Mouse (Mus musculus): ENCODE measurements around the gene Anpep. TPM values are rescaled to one million over a fixed set of nuclear protein-coding genes. Genes with fewer than 3 reads are reported as not detected.

The Anpep gene
- polyA plus RNA-seq, 2 experiments, result 26.6 to 39.8 TPM

- WGBS, result 88% methylated on average over 9 of the region's 9 CpGs
- Histone ChIP-seq H3K27ac (replicated peaks; ENCODE audit: low read depth, low read length) (no peak overlapping the region), H3K4me1 (ENCODE audit: control insufficient read depth, insufficient read depth, low read length) (no peaks in the 10 kb centered on the region), H3K27me3 (ENCODE audit: control insufficient read depth, insufficient read depth, low read length) (no peaks in the 10 kb centered on the region), H3K9ac (ENCODE audit: low read depth, low read length, severe bottlenecking) (no peak overlapping the region), H3K4me3 (replicated peaks; ENCODE audit: low read length) (no peak overlapping the region), H3K9me3 (ENCODE audit: control insufficient read depth, low read length) (no peaks in the 10 kb centered on the region), H3K4me2 (replicated peaks; ENCODE audit: low read depth, low read length, severe bottlenecking) (no peak overlapping the region), H3K36me3 (ENCODE audit: control insufficient read depth, insufficient read depth, low read length) (peaks cover 28% of the 10 kb centered on the region)
- no peak for DNase-seq (ENCODE audit: low spot score)
- no peak for ATAC-seq (ENCODE audit: low FRiP score, low read depth)
- no peak for TF ChIP-seq POLR2A (IDR thresholded peaks at IDR 0.05; ENCODE audit: borderline replicate concordance, extremely low read depth, insufficient read depth, insufficient read length)
These were observed 27.7 kb upstream of the Anpep start for GRCm38 (mm10) chr7:79888603-79889002.

GRCm38 (mm10) chr7:79883613-79884334, 22.9 kb upstream of the Anpep start:
- Histone ChIP-seq H3K4me3 (replicated peaks; ENCODE audit: low read length) (no peak overlapping the region), H3K9ac (ENCODE audit: low read depth, low read length, severe bottlenecking) (no peak overlapping the region), H3K27me3 (ENCODE audit: control insufficient read depth, insufficient read depth, low read length) (no peaks in the 10 kb centered on the region), H3K9me3 (ENCODE audit: control insufficient read depth, low read length) (no peaks in the 10 kb centered on the region), H3K4me2 (replicated peaks; ENCODE audit: low read depth, low read length, severe bottlenecking) (no peak overlapping the region), H3K4me1 (ENCODE audit: control insufficient read depth, insufficient read depth, low read length) (no peaks in the 10 kb centered on the region), H3K27ac (replicated peaks; ENCODE audit: low read depth, low read length) (no peak overlapping the region), H3K36me3 (ENCODE audit: control insufficient read depth, insufficient read depth, low read length) (peaks cover 44% of the 10 kb centered on the region)
- no peak for DNase-seq (ENCODE audit: low spot score)
- ATAC-seq (ENCODE audit: low FRiP score, low read depth), result no peak
- no peak for TF ChIP-seq POLR2A (IDR thresholded peaks at IDR 0.05; ENCODE audit: borderline replicate concordance, extremely low read depth, insufficient read depth, insufficient read length)
- 87% methylated on average over 7 of the region's 7 CpGs for WGBS

DNA sequence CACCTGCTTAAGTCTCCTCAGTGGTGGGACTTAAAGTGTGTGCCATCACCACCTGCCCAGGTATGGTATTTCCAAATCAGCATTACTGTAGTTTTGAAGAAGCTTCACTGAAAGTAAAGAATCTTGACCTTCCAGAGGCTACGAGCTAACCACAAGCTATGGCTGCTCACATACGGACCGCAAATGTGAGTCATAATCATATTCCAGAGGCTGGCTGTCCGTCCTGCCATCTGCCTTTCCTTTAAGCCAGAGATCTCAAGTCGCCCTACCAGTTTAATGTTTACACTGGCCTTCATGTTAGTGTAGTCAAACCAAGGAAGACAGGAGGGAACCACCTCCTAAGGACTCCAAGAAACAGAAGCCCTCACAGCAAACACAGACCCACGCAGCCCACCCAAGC, 21.0 kb upstream of the Anpep start:
- Histone ChIP-seq H3K9ac (ENCODE audit: low read depth, low read length, severe bottlenecking) (no peak overlapping the region), H3K4me3 (replicated peaks; ENCODE audit: low read length) (no peak overlapping the region), H3K9me3 (ENCODE audit: control insufficient read depth, low read length) (no peaks in the 10 kb centered on the region), H3K4me1 (ENCODE audit: control insufficient read depth, insufficient read depth, low read length) (no peaks in the 10 kb centered on the region), H3K36me3 (ENCODE audit: control insufficient read depth, insufficient read depth, low read length) (peaks cover 34% of the 10 kb centered on the region), H3K4me2 (replicated peaks; ENCODE audit: low read depth, low read length, severe bottlenecking) (no peak overlapping the region), H3K27ac (replicated peaks; ENCODE audit: low read depth, low read length) (no peak overlapping the region), H3K27me3 (ENCODE audit: control insufficient read depth, insufficient read depth, low read length) (no peaks in the 10 kb centered on the region)
- no peak for DNase-seq (ENCODE audit: low spot score)
- no peak for ATAC-seq (ENCODE audit: low FRiP score, low read depth)
- TF ChIP-seq POLR2A (IDR thresholded peaks at IDR 0.05; ENCODE audit: borderline replicate concordance, extremely low read depth, insufficient read depth, insufficient read length), result no peak
- 88% methylated on average over 6 of the region's 6 CpGs for WGBS

DNA sequence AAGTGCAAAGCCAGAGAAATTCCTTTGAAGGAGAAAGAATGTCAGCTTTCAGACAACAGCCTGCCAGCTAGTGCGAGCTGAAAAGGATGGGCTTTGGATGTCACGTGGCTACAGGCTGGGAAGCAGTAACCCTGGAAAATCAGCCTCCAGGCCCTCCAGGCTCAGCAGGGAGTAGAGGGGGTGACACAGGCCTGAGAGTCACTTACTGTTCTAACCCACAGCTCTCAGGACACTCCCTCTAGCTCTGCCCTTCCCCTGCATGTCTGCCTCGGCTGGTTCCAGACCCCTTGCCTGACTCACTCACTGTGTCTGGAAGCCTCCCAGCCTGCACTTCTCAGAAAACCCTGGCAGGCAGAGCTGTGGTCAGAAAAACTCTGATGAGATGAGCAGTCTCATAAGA, 20.1 kb upstream of the Anpep start:
- ATAC-seq (ENCODE audit: low FRiP score, low read depth), result no peak

DNA sequence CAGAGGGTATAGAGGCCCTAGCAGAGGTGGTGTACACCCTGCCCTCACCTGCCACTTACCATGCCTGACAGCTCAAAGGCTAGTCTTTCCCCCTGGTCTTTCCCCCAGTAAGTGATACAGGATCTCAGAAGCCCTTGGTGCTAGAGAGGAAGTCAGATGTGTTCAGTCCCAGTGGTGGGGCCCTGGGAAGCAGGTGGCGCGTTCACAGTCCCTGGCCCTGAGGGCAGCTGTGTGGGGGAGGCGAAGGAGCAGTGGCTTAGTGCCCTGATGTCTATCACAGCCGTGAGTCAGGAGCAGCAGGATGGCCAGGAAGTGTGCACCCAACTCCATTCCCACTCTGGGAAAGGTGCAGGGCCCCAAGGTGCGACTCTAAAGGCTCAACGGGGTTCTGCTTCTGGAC, 19.2 kb upstream of the Anpep start:
- Histone ChIP-seq H3K27ac (replicated peaks; ENCODE audit: low read depth, low read length) (no peak overlapping the region), H3K9ac (ENCODE audit: low read depth, low read length, severe bottlenecking) (no peak overlapping the region), H3K4me1 (ENCODE audit: control insufficient read depth, insufficient read depth, low read length) (no peaks in the 10 kb centered on the region), H3K36me3 (ENCODE audit: control insufficient read depth, insufficient read depth, low read length) (peaks cover 28% of the 10 kb centered on the region), H3K4me3 (replicated peaks; ENCODE audit: low read length) (no peak overlapping the region), H3K4me2 (replicated peaks; ENCODE audit: low read depth, low read length, severe bottlenecking) (no peak overlapping the region), H3K27me3 (ENCODE audit: control insufficient read depth, insufficient read depth, low read length) (no peaks in the 10 kb centered on the region), H3K9me3 (ENCODE audit: control insufficient read depth, low read length) (no peaks in the 10 kb centered on the region)
- no peak for TF ChIP-seq POLR2A (IDR thresholded peaks at IDR 0.05; ENCODE audit: borderline replicate concordance, extremely low read depth, insufficient read depth, insufficient read length)
- no peak for ATAC-seq (ENCODE audit: low FRiP score, low read depth)
- 74% methylated on average over 6 of the region's 6 CpGs for WGBS
- no peak for DNase-seq (ENCODE audit: low spot score)

More for the DNA sequence above, 20.1 kb upstream of the Anpep start:
- Histone ChIP-seq H3K4me1 (ENCODE audit: control insufficient read depth, insufficient read depth, low read length) (no peaks in the 10 kb centered on the region), H3K9me3 (ENCODE audit: control insufficient read depth, low read length) (no peaks in the 10 kb centered on the region), H3K36me3 (ENCODE audit: control insufficient read depth, insufficient read depth, low read length) (peaks cover 34% of the 10 kb centered on the region), H3K9ac (ENCODE audit: low read depth, low read length, severe bottlenecking) (no peak overlapping the region), H3K4me3 (replicated peaks; ENCODE audit: low read length) (no peak overlapping the region), H3K4me2 (replicated peaks; ENCODE audit: low read depth, low read length, severe bottlenecking) (no peak overlapping the region), H3K27ac (replicated peaks; ENCODE audit: low read depth, low read length) (peak overlapping the region; percentile 11; the same call in 1 of the 2 replicates), H3K27me3 (ENCODE audit: control insufficient read depth, insufficient read depth, low read length) (no peaks in the 10 kb centered on the region)
- TF ChIP-seq POLR2A (IDR thresholded peaks at IDR 0.05; ENCODE audit: borderline replicate concordance, extremely low read depth, insufficient read depth, insufficient read length), result no peak
- DNase-seq (ENCODE audit: low spot score), result peak; percentile 11
- 38% methylated on average over 3 of the region's 3 CpGs for WGBS
